12 mouse cellular contexts compared by ENCODE assay signal in the genomic region with DNA sequence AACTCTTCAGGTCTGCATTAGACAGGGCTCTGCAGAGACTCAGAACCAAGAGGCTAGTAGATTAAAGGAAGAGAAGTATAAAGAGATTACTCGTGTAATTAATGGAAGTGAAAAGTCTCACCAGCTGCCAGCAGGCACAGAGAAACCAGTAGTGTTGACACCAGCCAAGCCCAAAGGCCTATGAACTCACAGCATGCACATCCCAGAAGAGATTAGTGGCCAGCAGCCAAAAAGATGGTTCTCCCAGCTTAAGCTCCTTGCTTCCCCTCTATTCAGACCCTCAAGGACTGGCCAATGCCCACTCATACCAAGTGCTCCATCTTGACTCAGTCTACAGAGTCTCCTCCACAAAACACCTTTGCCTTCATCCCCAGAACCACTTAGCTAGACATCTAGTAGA.
DNase-seq lines count a peak whose midpoint lies in the region; ATAC-seq lines count a peak whose summit lies in the region.
"Had no signal": no experiment of that assay in that cellular context is flagged by ENCODE, and none has a peak within 500 bp of the region (broad histone marks: within the 10 kb centered on the region; RNA-seq: fewer than 3 reads in every experiment).

No protein-coding gene starts in this region.

- DNase-seq in lung, postnatal 10 days, result no peak
- DNase-seq in hindbrain, embryonic 14.5 days (ENCODE audit: low spot score), result no peak
- no peak for DNase-seq in right cerebral cortex, adult 2 months (ENCODE audit: low spot score in 2 of 2)
- DNase-seq: cerebellum, adult 11 months; lung, postnatal 36 days had no signal

- H3K9me3 ChIP-seq in heart, embryonic 15.5 days (replicated peaks), result no peaks in the 10 kb centered on the region
- no peaks in the 10 kb centered on the region for H3K9me3 ChIP-seq in heart, embryonic 12.5 days (replicated peaks)
- no peaks in the 10 kb centered on the region for H3K9me3 ChIP-seq in lung, embryonic 16.5 days (ENCODE audit: control insufficient read depth, low read length)
- H3K9me3 ChIP-seq in hindbrain, embryonic 14.5 days (ENCODE audit: control insufficient read depth, low read length), result no peaks in the 10 kb centered on the region
- no peaks in the 10 kb centered on the region for H3K9me3 ChIP-seq in limb, embryonic 12.5 days

- H3K4me1 ChIP-seq in heart, embryonic 15.5 days (replicated peaks), result peaks cover 7% of the 10 kb centered on the region; the same call in 1 of the 2 replicates
- peaks cover 19% of the 10 kb centered on the region for H3K4me1 ChIP-seq in heart, embryonic 12.5 days (replicated peaks)
- H3K4me1 ChIP-seq in lung, embryonic 16.5 days (replicated peaks; ENCODE audit: control insufficient read depth, insufficient read depth, low read length), result peaks cover 16% of the 10 kb centered on the region
- H3K4me1 ChIP-seq in hindbrain, embryonic 14.5 days (replicated peaks; ENCODE audit: control insufficient read depth, insufficient read depth, low read length), result peaks cover 32% of the 10 kb centered on the region
- peaks cover 38% of the 10 kb centered on the region for H3K4me1 ChIP-seq in limb, embryonic 12.5 days (replicated peaks)

- no peaks in the 10 kb centered on the region for H3K36me3 ChIP-seq in heart, embryonic 15.5 days
- no peaks in the 10 kb centered on the region for H3K36me3 ChIP-seq in heart, embryonic 12.5 days
- H3K36me3 ChIP-seq in lung, embryonic 16.5 days (ENCODE audit: control insufficient read depth, insufficient read depth, low read length), result no peaks in the 10 kb centered on the region
- no peaks in the 10 kb centered on the region for H3K36me3 ChIP-seq in hindbrain, embryonic 14.5 days (replicated peaks; ENCODE audit: control insufficient read depth, insufficient read depth)
- no peaks in the 10 kb centered on the region for H3K36me3 ChIP-seq in limb, embryonic 12.5 days

- 37% methylated on average over 1 of the region's 1 CpGs for WGBS in heart, embryonic 15.5 days
- 26% methylated on average over 1 of the region's 1 CpGs for WGBS in heart, embryonic 12.5 days
- 30% methylated on average over 1 of the region's 1 CpGs for WGBS in lung, embryonic 16.5 days
- WGBS in hindbrain, embryonic 14.5 days, result 50% methylated on average over 1 of the region's 1 CpGs
- WGBS in limb, embryonic 12.5 days, result 46% methylated on average over 1 of the region's 1 CpGs

- no peak overlapping the region for H3K9ac ChIP-seq in heart, embryonic 15.5 days
- H3K9ac ChIP-seq in heart, embryonic 12.5 days, result no peak overlapping the region
- no peak overlapping the region for H3K9ac ChIP-seq in lung, embryonic 16.5 days (ENCODE audit: low read length)
- no peak overlapping the region for H3K9ac ChIP-seq in hindbrain, embryonic 14.5 days
- no peak overlapping the region for H3K9ac ChIP-seq in limb, embryonic 12.5 days (replicated peaks)

- ATAC-seq in heart, embryonic 15.5 days (replicated peaks; ENCODE audit: insufficient number of reproducible peaks, insufficient read depth, low FRiP score, low read depth), result no peak
- ATAC-seq in heart, embryonic 12.5 days (ENCODE audit: insufficient number of reproducible peaks, low FRiP score), result no peak
- ATAC-seq in lung, embryonic 16.5 days (ENCODE audit: low read depth), result no peak
- peak; percentile 12; the same call in 1 of the 2 replicates for ATAC-seq in hindbrain, embryonic 14.5 days (ENCODE audit: low FRiP score)
- no peak for ATAC-seq in limb, embryonic 12.5 days (ENCODE audit: insufficient number of reproducible peaks, insufficient read depth, low FRiP score, low TSS enrichment, low read depth)
- ATAC-seq: activated CD4-positive, CD25-positive, alpha-beta regulatory T cell, adult 4 months had no signal

- H3K4me3 ChIP-seq in heart, embryonic 15.5 days, result no peak overlapping the region
- no peak overlapping the region for H3K4me3 ChIP-seq in heart, embryonic 12.5 days
- H3K4me3 ChIP-seq in lung, embryonic 16.5 days (ENCODE audit: low read length), result no peak overlapping the region
- H3K4me3 ChIP-seq in hindbrain, embryonic 14.5 days (replicated peaks; ENCODE audit: low read length), result no peak overlapping the region
- H3K4me3 ChIP-seq in limb, embryonic 12.5 days (replicated peaks), result no peak overlapping the region
- H3K4me3 ChIP-seq: layer of hippocampus, adult 2 months had no signal

- H3K27me3 ChIP-seq in heart, embryonic 15.5 days, result peaks cover 15% of the 10 kb centered on the region; the same call in 1 of the 2 replicates
- peaks cover 63% of the 10 kb centered on the region for H3K27me3 ChIP-seq in heart, embryonic 12.5 days (replicated peaks)
- no peaks in the 10 kb centered on the region for H3K27me3 ChIP-seq in lung, embryonic 16.5 days (ENCODE audit: control insufficient read depth, insufficient read depth, low read depth, low read length)
- no peaks in the 10 kb centered on the region for H3K27me3 ChIP-seq in hindbrain, embryonic 14.5 days (ENCODE audit: control insufficient read depth, insufficient read depth, low read length)
- no peaks in the 10 kb centered on the region for H3K27me3 ChIP-seq in limb, embryonic 12.5 days

- no peak overlapping the region for H3K4me2 ChIP-seq in heart, embryonic 15.5 days
- H3K4me2 ChIP-seq in heart, embryonic 12.5 days, result no peak overlapping the region
- no peak overlapping the region for H3K4me2 ChIP-seq in lung, embryonic 16.5 days (ENCODE audit: low read depth, low read length)
- H3K4me2 ChIP-seq in hindbrain, embryonic 14.5 days (replicated peaks), result no peak overlapping the region
- no peak overlapping the region for H3K4me2 ChIP-seq in limb, embryonic 12.5 days
- H3K4me2 ChIP-seq: liver, embryonic 11.5 days had no signal

- peak overlapping the region; percentile 10; the same call in 1 of the 2 replicates for H3K27ac ChIP-seq in heart, embryonic 15.5 days
- no peak overlapping the region for H3K27ac ChIP-seq in heart, embryonic 12.5 days (ENCODE audit: poor library complexity, severe bottlenecking)
- 0 out of 2 replicates have a peak overlapping the region, but pooled peaks have one; percentile 45 for H3K27ac ChIP-seq in lung, embryonic 16.5 days (ENCODE audit: low read length)
- peak overlapping the region; percentile 40; the same call in 1 of the 2 replicates for H3K27ac ChIP-seq in hindbrain, embryonic 14.5 days
- H3K27ac ChIP-seq in limb, embryonic 12.5 days, result 0 out of 2 replicates have a peak overlapping the region, but pooled peaks have one; percentile 37
- H3K27ac ChIP-seq: layer of hippocampus, adult 2 months had no signal
